Mouse (Mus musculus) lung, adult 2 months (tissue): ENCODE results near the gene Vwc2. TPM values are rescaled to one million over a fixed set of nuclear protein-coding genes. Genes with fewer than 3 reads are reported as not detected.

Source experiments
- DNase-seq: peaks from one replicate; pipeline ENCODE4 v3.0.0; 2022
- H3K4me1 ChIP-seq: fragments of 200-500 bp; 2 replicates; pipeline ENCODE4 v1.6.1; 2011; ENCODE audit warnings: low read length; ENCODE audit not compliant: control insufficient read depth, insufficient read depth
- H3K4me3 ChIP-seq: fragments of 200-500 bp; replicated peaks from 2 replicates; pipeline ENCODE3; 2011; ENCODE audit warnings: low read depth, mild to moderate bottlenecking, control low read depth, low read length; ENCODE audit errors: extremely low read depth
- CTCF ChIP-seq: fragments of 200-500 bp; IDR thresholded peaks from 2 replicates; pipeline ENCODE4 v1.5.1; 2011; ENCODE audit warnings: mild to moderate bottlenecking, low read length, control low read depth; ENCODE audit not compliant: insufficient read depth
- POLR2A ChIP-seq: fragments of 200-500 bp; IDR thresholded peaks from 2 replicates; pipeline ENCODE4 v1.6.1; 2011; ENCODE audit warnings: low read depth, mild to moderate bottlenecking, control low read depth, low read length, borderline replicate concordance; ENCODE audit errors: extremely low read depth
- WGBS: fragments of 180-500 bp; shearing (Covaris S2); methylation state at CpG from one replicate; pipeline ENCODE4 v1.1.7; 2018; 5-methylcytosine and 5-hydroxymethylcytosine counted together
- polyA plus RNA-seq: library from polyadenylated mRNA; depleted of rRNA; stranded (reverse); fragments of >200 nt; gene quantifications from 2 replicates; pipeline ENCODE4 v1.2.3, GENCODE M21; 2012

Gene Vwc2
- polyA plus RNA-seq, 1 experiment = 0.27 TPM

DNA sequence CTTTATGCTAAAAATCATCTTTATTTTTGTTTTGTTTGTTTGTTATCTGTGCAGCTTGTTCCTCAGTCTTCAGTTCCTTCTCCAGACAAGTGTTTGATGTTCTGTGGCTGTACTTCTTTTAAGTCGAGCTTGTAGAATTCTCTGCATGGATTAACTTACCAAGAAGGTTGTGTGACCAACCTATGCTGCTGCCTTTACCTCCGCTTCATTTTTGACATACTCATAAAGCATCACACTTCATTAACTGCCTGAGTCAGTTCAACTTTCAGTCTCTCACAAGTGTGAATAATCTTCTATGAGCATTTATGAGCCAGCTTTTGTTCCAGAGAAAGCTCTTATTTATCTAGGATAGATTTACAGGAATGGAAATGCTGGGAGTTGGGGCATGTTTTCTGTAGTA, 68.7 kb downstream of the Vwc2 start:
- no peak for DNase-seq
- no peak overlapping the region for H3K4me3 ChIP-seq
- H3K4me1 ChIP-seq = no peaks in the 10 kb centered on the region
- WGBS = 59% methylated on average over 2 of the region's 2 CpGs
- no peak for TF ChIP-seq POLR2A
- no peak for TF ChIP-seq CTCF

DNA sequence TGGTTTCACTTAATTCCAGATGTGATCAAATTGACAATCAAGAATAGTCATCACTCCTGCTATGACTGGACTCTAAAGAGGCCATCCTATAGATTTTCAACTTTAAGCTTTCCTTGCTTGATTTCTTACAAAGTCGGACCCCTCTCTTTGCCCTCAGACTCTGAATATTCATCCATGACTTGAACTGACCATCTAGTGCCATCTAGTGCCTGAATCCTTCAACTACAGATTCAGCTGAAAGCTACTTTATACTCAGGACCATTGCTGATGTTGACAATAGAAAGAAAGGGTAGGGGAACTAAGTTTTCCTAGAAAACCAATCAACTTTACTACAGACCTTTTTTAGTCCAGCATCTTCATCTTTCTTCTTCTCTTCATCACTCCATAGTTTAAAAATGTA, 109.1 kb downstream of the Vwc2 start:
- TF ChIP-seq POLR2A = no peak
- TF ChIP-seq CTCF = no peak
- WGBS = 28% methylated on average over 1 of the region's 1 CpGs
- DNase-seq = no peak

GRCm38 (mm10) chr11:11239346-11239745, 125.3 kb downstream of the Vwc2 start:
- TF ChIP-seq POLR2A (no peak), CTCF (no peak)
- whole genome bisulfite sequencing = 67% methylated on average over 1 of the region's 1 CpGs
- H3K4me3 ChIP-seq = no peak overlapping the region
- no peak for DNase-seq
- H3K4me1 ChIP-seq = no peaks in the 10 kb centered on the region

More for the DNA sequence above, 109.1 kb downstream of the Vwc2 start:
- H3K4me1 ChIP-seq = no peaks in the 10 kb centered on the region
- H3K4me3 ChIP-seq = no peak overlapping the region

GRCm38 (mm10) chr11:11242694-11243377, 128.8 kb downstream of the Vwc2 start:
- TF ChIP-seq POLR2A (no peak), CTCF (no peak)
- WGBS = 45% methylated on average over 6 of the region's 6 CpGs
- Histone ChIP-seq H3K4me1 (no peaks in the 10 kb centered on the region), H3K4me3 (no peak overlapping the region)
- DNase-seq = no peak

GRCm38 (mm10) chr11:11257348-11257747, 143.3 kb downstream of the Vwc2 start:
- WGBS = 66% methylated on average over 1 of the region's 1 CpGs

GRCm38 (mm10) chr11:11280128-11280527, 166.1 kb downstream of the Vwc2 start:
- H3K4me3 ChIP-seq = no peak overlapping the region
- H3K4me1 ChIP-seq = no peaks in the 10 kb centered on the region
- no peak for DNase-seq
- TF ChIP-seq CTCF (no peak), POLR2A (no peak)

More at GRCm38 (mm10) chr11:11257348-11257747, 143.3 kb downstream of the Vwc2 start:
- TF ChIP-seq POLR2A (no peak), CTCF (no peak)
- Histone ChIP-seq H3K4me3 (no peak overlapping the region), H3K4me1 (no peaks in the 10 kb centered on the region)
- DNase-seq = no peak

- TF ChIP-seq POLR2A (no peak), CTCF (no peak)
- WGBS = 75% methylated on average over 3 of the region's 3 CpGs
- Histone ChIP-seq H3K4me1 (no peaks in the 10 kb centered on the region), H3K4me3 (no peak overlapping the region)
- no peak for DNase-seq
Measured at GRCm38 (mm10) chr11:11283512-11283911, 169.5 kb downstream of the Vwc2 start.
